Mouse (Mus musculus): Measurements from ENCODE around the gene Gm8298. TPM values are rescaled to one million over a fixed set of nuclear protein-coding genes. Genes with fewer than 3 reads are reported as not detected.

The Gm8298 gene
- total and polyA plus RNA-seq, 2 experiments from 2014 or later = not detected

DNA sequence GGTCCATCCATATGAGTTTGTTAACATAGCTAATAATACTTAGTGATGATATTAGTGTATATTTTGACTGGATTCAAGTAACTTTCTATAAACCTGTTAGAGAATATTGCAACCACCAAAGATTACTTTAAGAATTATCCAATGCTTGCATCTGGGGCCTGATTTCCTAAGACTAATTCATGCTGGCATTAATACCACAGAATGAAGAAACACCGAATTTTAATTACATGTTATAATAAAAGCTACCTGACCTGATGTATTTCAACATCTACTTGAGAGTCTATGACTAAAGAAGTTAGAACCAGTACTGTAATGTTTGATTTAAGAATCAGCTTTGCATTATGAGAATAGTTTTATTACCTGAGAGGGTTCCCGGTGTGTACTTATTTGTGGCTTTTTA lies 64.1 kb downstream of the Gm8298 start, which contains the start of gene C130079G13Rik:
Gene C130079G13Rik, plus strand, starts transcription at position 301 of the 400 bp plus-strand sequence.
- no peak within 1 kb of the TSS for H3K4me2 ChIP-seq (ENCODE audit: low read depth, low read length)
- no peaks in the 10 kb centered on the region for H3K4me1 ChIP-seq (ENCODE audit: control insufficient read depth, insufficient read depth)
- H3K9me3 ChIP-seq (replicated peaks; ENCODE audit: control insufficient read depth, low read length) = no peaks in the 10 kb centered on the region
- no peak within 1 kb of the TSS for H3K4me3 ChIP-seq (ENCODE audit: low read depth, low read length)
- no peaks in the 10 kb centered on the region for H3K27me3 ChIP-seq (ENCODE audit: control insufficient read depth, insufficient read depth, low read length)
- ATAC-seq (ENCODE audit: insufficient read depth, low read depth) = no peak
- TF ChIP-seq CTCF (IDR thresholded peaks at IDR 0.05; ENCODE audit: low read depth) (no peak), EP300 (IDR thresholded peaks at IDR 0.05; ENCODE audit: low read depth) (no peak)
- no peak within 1 kb of the TSS for H3K27ac ChIP-seq (ENCODE audit: low read depth)
- 79% methylated on average over 2 of the region's 2 CpGs for WGBS
- no peak for DNase-seq (ENCODE audit: low spot score)
- no peaks in the 10 kb centered on the region for H3K36me3 ChIP-seq (replicated peaks; ENCODE audit: control insufficient read depth, insufficient read depth, low read length)
- no peak within 1 kb of the TSS for H3K9ac ChIP-seq (replicated peaks; ENCODE audit: low read depth, low read length)

Other genes with a start within 250 kb of the Gm8298 start
- not detected in 2 replicates for gene Gm5538, start 131.3 kb upstream of the Gm8298 start, total RNA-seq (2014; rRNA removed; ENCODE audit: low replicate concordance)
- gene Gm5538, start 131.3 kb upstream of the Gm8298 start, polyA plus RNA-seq (2015; fragmentation: Nextera tagmentation; extraction: Ambion mirVana) = not detected in 2 replicates
- gene C130079G13Rik, start 64.2 kb downstream of the Gm8298 start, total RNA-seq (2014; rRNA removed; ENCODE audit: low replicate concordance) = not detected in 2 replicates
- not detected in 2 replicates for gene C130079G13Rik, start 64.2 kb downstream of the Gm8298 start, polyA plus RNA-seq (2015; fragmentation: Nextera tagmentation; extraction: Ambion mirVana)
- gene Aadacl2, start 145.7 kb downstream of the Gm8298 start, total RNA-seq (2014; rRNA removed; ENCODE audit: low replicate concordance) = not detected in 2 replicates
- gene Aadacl2, start 145.7 kb downstream of the Gm8298 start, polyA plus RNA-seq (2015; fragmentation: Nextera tagmentation; extraction: Ambion mirVana) = not detected in 2 replicates
- gene Aadac, start 164.7 kb downstream of the Gm8298 start, total RNA-seq (2014; rRNA removed; ENCODE audit: low replicate concordance) = not detected in 2 replicates
- gene Aadac, start 164.7 kb downstream of the Gm8298 start, polyA plus RNA-seq (2015; fragmentation: Nextera tagmentation; extraction: Ambion mirVana) = 0.14 TPM in 1 of 2 replicates, not detected in the other
- gene Sucnr1, start 220.8 kb downstream of the Gm8298 start, total RNA-seq (2014; rRNA removed; ENCODE audit: low replicate concordance) = not detected in 2 replicates
- not detected in 2 replicates for gene Sucnr1, start 220.8 kb downstream of the Gm8298 start, polyA plus RNA-seq (2015; fragmentation: Nextera tagmentation; extraction: Ambion mirVana)

Data from heart, postnatal 0 days (tissue).